8 mouse cellular contexts compared by ENCODE assay signal in genomic region chr15:25412171-25412641, GRCm38 (mm10). TPM values are rescaled to one million over a fixed set of nuclear protein-coding genes. Genes with fewer than 3 reads are reported as not detected.
DNase-seq lines count a peak whose midpoint lies in the region; ATAC-seq and TF ChIP-seq lines count a peak whose summit lies in the region.

No protein-coding gene starts in this region.

- intact Hi-C loops in gastrocnemius, adult 2 months (cut with DNase I) = loop anchor here (5.0 to 10.0 kb wide), 2 partner anchors 365 to 687 kb away; no protein-coding TSS in a partner anchor
- intact Hi-C loops in left cerebral cortex, postnatal 14 days (cut with DNase I) = loop anchor here (5.0 to 10.0 kb wide), 4 partner anchors 130 to 385 kb away; no protein-coding TSS in a partner anchor

- no peaks in the 10 kb centered on the region for H3K9me3 ChIP-seq in forebrain, embryonic 16.5 days (ENCODE audit: control insufficient read depth, low read length)
- no peaks in the 10 kb centered on the region for H3K9me3 ChIP-seq in hindbrain, embryonic 16.5 days (ENCODE audit: control insufficient read depth, low read length)
- H3K9me3 ChIP-seq in midbrain, embryonic 14.5 days (ENCODE audit: control insufficient read depth, low read length) = no peaks in the 10 kb centered on the region

- peaks cover 35% of the 10 kb centered on the region for H3K4me1 ChIP-seq in forebrain, embryonic 16.5 days (replicated peaks; ENCODE audit: control insufficient read depth, insufficient read depth, low read length)
- H3K4me1 ChIP-seq in hindbrain, embryonic 16.5 days (ENCODE audit: control insufficient read depth, insufficient read depth, low read depth, low read length) = peaks cover 28% of the 10 kb centered on the region
- H3K4me1 ChIP-seq in midbrain, embryonic 14.5 days (ENCODE audit: control insufficient read depth, insufficient read depth, low read length) = peaks cover 35% of the 10 kb centered on the region
- H3K4me1 ChIP-seq in testis, adult 2 months (ENCODE audit: control insufficient read depth, insufficient read depth, low read length) = peaks cover 21% of the 10 kb centered on the region

- H3K9ac ChIP-seq in forebrain, embryonic 16.5 days (replicated peaks; ENCODE audit: low read depth, low read length) = peak overlapping the region; percentile 100
- H3K9ac ChIP-seq in hindbrain, embryonic 16.5 days (ENCODE audit: low read depth, low read length) = peak overlapping the region; percentile 100
- peak overlapping the region; percentile 100 for H3K9ac ChIP-seq in midbrain, embryonic 14.5 days (replicated peaks; ENCODE audit: low read length)

- DNase-seq in gastrocnemius, adult 2 months = peak; percentile 36
- DNase-seq in gastrocnemius, adult 8-10 months (ENCODE audit: low spot score in 2 of 2) = no peak
- peak; percentile 24 for DNase-seq in cerebellum, adult 11 months
- DNase-seq in left cerebral cortex, postnatal 14 days (ENCODE audit: low spot score in 2 of 2) = peak; percentile 77 to 86
- peak; percentile 94 for DNase-seq in midbrain, embryonic 14.5 days

- TF ChIP-seq CTCF in gastrocnemius, adult 2 months (IDR thresholded peaks at IDR 0.05) = no peak
- no peak for TF ChIP-seq CTCF in testis, adult 2 months (IDR thresholded peaks at IDR 0.05; ENCODE audit: control insufficient read depth, insufficient read depth, insufficient replicate concordance, low read depth, low read length)

- peak overlapping the region; percentile 82 for H3K4me3 ChIP-seq in gastrocnemius, adult 2 months
- peak overlapping the region; percentile 99 for H3K4me3 ChIP-seq in forebrain, embryonic 16.5 days (replicated peaks; ENCODE audit: low read length)
- peak overlapping the region; percentile 97 for H3K4me3 ChIP-seq in hindbrain, embryonic 16.5 days (ENCODE audit: low read length)
- peak overlapping the region; percentile 99 for H3K4me3 ChIP-seq in midbrain, embryonic 14.5 days (replicated peaks; ENCODE audit: low read depth, low read length)
- peak overlapping the region; percentile 88 for H3K4me3 ChIP-seq in testis, adult 2 months (ENCODE audit: control insufficient read depth, low read depth, low read length)

- no peaks in the 10 kb centered on the region for H3K36me3 ChIP-seq in forebrain, embryonic 16.5 days (ENCODE audit: control insufficient read depth, insufficient read depth)
- no peaks in the 10 kb centered on the region for H3K36me3 ChIP-seq in hindbrain, embryonic 16.5 days (ENCODE audit: control insufficient read depth, insufficient read depth, low read length)
- H3K36me3 ChIP-seq in midbrain, embryonic 14.5 days (ENCODE audit: control insufficient read depth, insufficient read depth, low read length) = no peaks in the 10 kb centered on the region; the same call in none of the 2 replicates
- no peaks in the 10 kb centered on the region for H3K36me3 ChIP-seq in testis, adult 2 months (ENCODE audit: control insufficient read depth, insufficient read depth, low read length)

- peak; percentile 60 for ATAC-seq in forebrain, embryonic 16.5 days
- peak; percentile 49 for ATAC-seq in hindbrain, embryonic 16.5 days
- ATAC-seq in midbrain, embryonic 14.5 days (ENCODE audit: low FRiP score, low TSS enrichment) = peak; percentile 73

- no peak for TF ChIP-seq POLR2A in testis, adult 2 months (IDR thresholded peaks at IDR 0.05; ENCODE audit: control insufficient read depth, low read depth, low read length)

- H3K4me2 ChIP-seq in forebrain, embryonic 16.5 days (ENCODE audit: low read length) = peak overlapping the region; percentile 76
- peak overlapping the region; percentile 66 for H3K4me2 ChIP-seq in hindbrain, embryonic 16.5 days (ENCODE audit: low read length)
- peak overlapping the region; percentile 68 for H3K4me2 ChIP-seq in midbrain, embryonic 14.5 days (ENCODE audit: low read length)

- H3K27ac ChIP-seq in gastrocnemius, adult 2 months = no peak overlapping the region
- H3K27ac ChIP-seq in forebrain, embryonic 16.5 days (ENCODE audit: low read length) = peak overlapping the region; percentile 99
- peak overlapping the region; percentile 100 for H3K27ac ChIP-seq in hindbrain, embryonic 16.5 days (ENCODE audit: low read depth, low read length)
- H3K27ac ChIP-seq in midbrain, embryonic 14.5 days (replicated peaks; ENCODE audit: low read depth, low read length) = peak overlapping the region; percentile 100
- peak overlapping the region; percentile 64; the same call in 1 of the 2 replicates for H3K27ac ChIP-seq in testis, adult 2 months (ENCODE audit: control insufficient read depth, insufficient read depth, low read depth, low read length)

- H3K27me3 ChIP-seq in forebrain, embryonic 16.5 days (replicated peaks; ENCODE audit: control insufficient read depth, insufficient read depth, low read length) = no peaks in the 10 kb centered on the region
- no peaks in the 10 kb centered on the region for H3K27me3 ChIP-seq in hindbrain, embryonic 16.5 days (replicated peaks; ENCODE audit: control insufficient read depth, insufficient read depth, low read length)
- no peaks in the 10 kb centered on the region for H3K27me3 ChIP-seq in midbrain, embryonic 14.5 days (ENCODE audit: control insufficient read depth, insufficient read depth, low read length)
- H3K27me3 ChIP-seq in testis, adult 2 months (ENCODE audit: control insufficient read depth, insufficient read depth, low read length) = peaks cover 4% of the 10 kb centered on the region

- under 1% methylated on average over 25 of the region's 25 CpGs for WGBS in forebrain, embryonic 16.5 days
- 0% methylated on average over 25 of the region's 25 CpGs for WGBS in hindbrain, embryonic 16.5 days
- WGBS in midbrain, embryonic 14.5 days = under 1% methylated on average over 25 of the region's 25 CpGs

RNA-seq across cellular contexts. Expression of gene Basp1, which starts 1.4 kb away (rescaled TPM):
- 1 to 10 TPM; 1.4 to 3.1 TPM for total RNA-seq in gastrocnemius, adult 2 months (2021)
- 1 to 10 TPM in 1 of 4 experiments, under 1 TPM in 3; 0.34 to 1.5 (median 0.75) TPM for total RNA-seq in gastrocnemius, adult 8-10 months (2022)
- 198 and 206 TPM in 2 replicates for polyA plus RNA-seq in forebrain, embryonic 16.5 days (2015; fragmentation: Nextera tagmentation; extraction: Ambion mirVana)
- polyA plus RNA-seq in hindbrain, embryonic 16.5 days (2015; fragmentation: Nextera tagmentation; extraction: Ambion mirVana) = 148 and 150 TPM in 2 replicates
- total RNA-seq in left cerebral cortex, postnatal 14 days (2021) = 1,000 to 10,000 TPM in 1 of 2 experiments, 100 to 1,000 TPM in 1; 945 to 1,112 TPM
- 227 and 382 TPM in 2 replicates for polyA plus RNA-seq in midbrain, embryonic 14.5 days (2014; fragmentation: Nextera tagmentation; extraction: Ambion mirVana)
- 11.8 and 13.6 TPM in 2 replicates for polyA plus RNA-seq in testis, adult 2 months (2012; rRNA removed)

Comparison
In these comparisons a context has a peak if more than half of its experiments do, and no peak if none do; other contexts are left out.
1. DNase-seq: peak in gastrocnemius, adult 2 months (single experiment), cerebellum, adult 11 months (single experiment), left cerebral cortex, postnatal 14 days (2 of 2) and midbrain, embryonic 14.5 days (single experiment); none in gastrocnemius, adult 8-10 months (0 of 2).
2. RNA of gene Basp1, which starts 1.4 kb away (polyA plus RNA-seq): 227 to 382 TPM in midbrain, embryonic 14.5 days, 198 to 206 TPM in forebrain, embryonic 16.5 days and 148 to 150 TPM in hindbrain, embryonic 16.5 days; 11.8 to 13.6 TPM in testis, adult 2 months; every median in the first group is over 10 times any median in the second.
3. Peak in every context shown above with its lines, with median percentiles within 50 percentile points of each other: H3K4me3 ChIP-seq, ATAC-seq, H3K4me2 ChIP-seq and H3K9ac ChIP-seq.